Mouse (Mus musculus) heart, embryonic 15.5 days (tissue): ENCODE results near the gene Tor1b. TPM values are rescaled to one million over a fixed set of nuclear protein-coding genes. Genes with fewer than 3 reads are reported as not detected.
"Not testable (repeated sequence)": the region's sequence is repeated elsewhere in the genome, so short reads cannot be mapped to it uniquely, and the experiment has no call there.

Experiments used
- ATAC-seq: fragments of 200-750 bp; cut with Nextera tagmentation; replicated peaks from 2 replicates; pipeline ENCODE4 v1.8.0; 2017; ENCODE audit warnings: low read depth, moderate TSS enrichment; ENCODE audit not compliant: insufficient number of reproducible peaks, insufficient read depth, low FRiP score
- H3K27ac ChIP-seq: fragments of 300-500 bp; sonication (generic); 2 replicates; pipeline ENCODE4 v1.5.1; 2015; ENCODE audit warnings: mild to moderate bottlenecking, inconsistent platforms
- H3K27me3 ChIP-seq: fragments of 300-500 bp; sonication (generic); 2 replicates; pipeline ENCODE4 v1.6.1; 2015; ENCODE audit warnings: inconsistent platforms
- H3K36me3 ChIP-seq: fragments of 300-500 bp; sonication (generic); 2 replicates; pipeline ENCODE4 v1.6.1; 2015; ENCODE audit warnings: mild to moderate bottlenecking, inconsistent platforms
- H3K4me1 ChIP-seq: fragments of 300-500 bp; sonication (generic); replicated peaks from 2 replicates; pipeline ENCODE4 v1.6.1; 2015; ENCODE audit warnings: inconsistent platforms
- H3K4me2 ChIP-seq: fragments of 300-500 bp; sonication (generic); 2 replicates; pipeline ENCODE4 v1.6.1; 2015; ENCODE audit warnings: inconsistent platforms, mild to moderate bottlenecking, moderate library complexity
- H3K4me3 ChIP-seq: fragments of 300-500 bp; sonication (generic); 2 replicates; pipeline ENCODE4 v1.5.1; 2015; ENCODE audit warnings: mild to moderate bottlenecking, inconsistent platforms
- H3K9ac ChIP-seq: fragments of 300-500 bp; sonication (generic); 2 replicates; pipeline ENCODE4 v1.6.1; 2015; ENCODE audit warnings: mild to moderate bottlenecking, inconsistent platforms
- H3K9me3 ChIP-seq: fragments of 300-500 bp; sonication (generic); replicated peaks from 2 replicates; pipeline ENCODE4 v1.6.1; 2016; ENCODE audit warnings: inconsistent platforms
- WGBS: fragments of 180-500 bp; shearing (Covaris S2); methylation state at CpG from one replicate; pipeline ENCODE4 v1.1.7; 2015; ENCODE audit warnings: mixed read lengths; 5-methylcytosine and 5-hydroxymethylcytosine counted together
- polyA plus RNA-seq: library from polyadenylated mRNA; unstranded; fragments of >200 nt; fragmentation: Nextera tagmentation; extraction: Ambion mirVana; gene quantifications from 2 replicates; pipeline ENCODE4 v1.2.1, GENCODE M21; 2015

Gene Tor1b
- 20.4 and 25.0 TPM in 2 replicates for polyA plus RNA-seq

DNA sequence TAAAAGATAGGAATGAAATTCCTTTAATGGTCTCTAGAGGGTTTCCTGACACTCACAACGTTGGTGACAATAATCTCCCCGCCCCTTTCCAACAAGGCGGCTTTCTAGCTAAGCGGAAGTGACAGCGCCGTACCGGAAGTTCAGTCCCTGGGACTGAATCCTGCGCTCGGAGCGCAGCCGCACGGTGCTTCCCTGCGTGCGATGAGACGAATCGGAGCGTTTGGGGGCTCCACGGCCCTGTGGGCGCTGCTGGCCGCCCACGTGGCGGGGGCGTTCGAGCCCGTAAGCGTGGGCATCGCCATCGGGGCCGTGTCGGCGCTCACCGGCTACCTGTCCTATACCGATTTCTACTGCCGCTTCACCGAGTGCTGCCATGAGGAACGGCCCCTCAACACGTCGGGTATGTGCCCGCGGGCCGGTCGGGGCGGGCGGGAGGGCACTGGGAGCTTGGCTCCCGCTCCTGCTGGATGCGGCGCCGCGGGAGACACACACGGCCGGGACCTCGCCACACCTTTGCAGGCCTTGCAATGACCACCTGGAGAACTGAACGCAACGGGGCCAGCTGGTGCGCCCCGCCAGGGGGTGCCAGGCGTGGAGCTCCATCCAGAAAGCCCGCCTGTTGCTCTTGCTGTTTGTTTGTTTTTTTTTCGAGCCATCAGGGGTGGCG is at the start of gene Tor1b:
Gene Tor1b, plus strand, starts transcription at position 136 of the 667 bp plus-strand sequence.
- H3K4me1 ChIP-seq: peaks cover 25% of the 10 kb centered on the region
- no peaks in the 10 kb centered on the region for H3K27me3 ChIP-seq
- peak within 1 kb of the TSS; percentile 95 for H3K4me3 ChIP-seq
- peaks cover 18% of the 10 kb centered on the region for H3K36me3 ChIP-seq
- H3K9ac ChIP-seq: peak within 1 kb of the TSS; percentile 95
- H3K4me2 ChIP-seq: peak within 1 kb of the TSS; percentile 93
- peak within 1 kb of the TSS; percentile 86 for H3K27ac ChIP-seq
- H3K9me3 ChIP-seq: no peaks in the 10 kb centered on the region
- WGBS: under 1% methylated on average over 60 of the region's 60 CpGs
- peak; percentile 89 for ATAC-seq

DNA sequence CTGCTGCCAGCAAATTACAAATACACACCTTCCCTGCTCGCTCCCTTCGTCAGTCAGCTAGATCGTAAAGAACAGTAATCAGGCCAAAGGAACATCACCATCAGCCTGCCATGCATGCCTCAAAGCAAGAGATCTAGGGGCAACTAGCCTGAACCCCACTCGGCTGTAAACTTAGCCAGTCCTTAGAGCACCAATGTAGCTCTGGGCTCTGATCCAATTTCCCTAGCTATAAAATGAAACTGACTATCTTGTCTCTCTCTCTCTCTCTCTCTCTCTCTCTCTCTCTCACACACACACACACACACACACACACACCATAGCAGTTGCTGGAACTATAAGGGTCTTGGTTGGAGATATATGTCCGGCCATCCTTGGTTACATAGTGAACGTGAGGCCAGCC is 48.5 kb upstream of the Tor1b start:
- Histone ChIP-seq H3K9me3 (no peaks in the 10 kb centered on the region), H3K4me3 (no peak overlapping the region), H3K36me3 (no peaks in the 10 kb centered on the region), H3K4me2 (no peak overlapping the region), H3K9ac (no peak overlapping the region), H3K27ac (no peak overlapping the region), H3K4me1 (peaks cover 34% of the 10 kb centered on the region), H3K27me3 (peaks cover 17% of the 10 kb centered on the region)
- no peak for ATAC-seq
- 68% methylated on average over 6 of the region's 6 CpGs for WGBS

DNA sequence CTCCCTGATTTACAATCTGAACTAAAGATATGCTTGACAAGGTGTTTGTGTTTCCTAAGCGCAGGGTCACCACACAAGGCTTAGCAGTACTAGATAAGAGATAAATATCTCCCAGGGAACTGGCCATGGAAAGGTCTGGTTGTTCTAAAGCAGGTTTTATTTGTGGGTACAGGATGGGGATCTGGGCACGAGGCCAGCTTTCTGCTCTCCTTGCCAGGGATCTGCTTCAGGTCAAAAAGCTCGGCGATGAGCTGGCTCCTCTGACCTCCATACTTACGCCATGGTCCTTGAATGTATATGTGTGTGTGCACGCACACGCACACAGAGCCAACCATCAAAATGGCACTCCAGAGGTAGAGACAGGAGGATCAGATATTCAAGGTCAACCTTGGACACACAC is 47.8 kb upstream of the Tor1b start:
- H3K27ac ChIP-seq: no peak overlapping the region
- H3K4me1 ChIP-seq: peaks cover 34% of the 10 kb centered on the region
- no peaks in the 10 kb centered on the region for H3K9me3 ChIP-seq
- no peak overlapping the region for H3K4me3 ChIP-seq
- no peak for ATAC-seq
- no peak overlapping the region for H3K4me2 ChIP-seq
- 37% methylated on average over 7 of the region's 7 CpGs for WGBS
- H3K27me3 ChIP-seq: peaks cover 17% of the 10 kb centered on the region
- H3K9ac ChIP-seq: no peak overlapping the region
- no peaks in the 10 kb centered on the region for H3K36me3 ChIP-seq

DNA sequence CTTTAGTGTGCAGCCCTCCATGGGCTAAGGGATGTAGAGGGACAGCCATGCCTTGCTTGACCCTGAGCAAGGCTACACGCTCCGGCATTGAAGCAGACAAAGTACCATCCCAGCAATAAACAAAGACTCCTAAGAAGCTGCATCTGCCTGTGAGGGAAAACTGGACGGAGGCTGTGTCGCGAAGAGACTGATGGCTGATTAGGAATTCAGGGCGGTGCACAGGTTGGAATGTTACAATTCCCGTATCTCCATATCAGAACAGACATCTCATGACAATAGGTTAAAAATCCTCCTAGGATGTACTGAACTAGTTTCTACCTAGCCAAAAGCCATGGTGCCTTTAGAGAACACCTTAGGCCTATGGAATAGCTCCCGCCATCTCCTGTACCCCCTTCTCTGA is 46.9 kb upstream of the Tor1b start:
- no peaks in the 10 kb centered on the region for H3K9me3 ChIP-seq
- no peak overlapping the region for H3K9ac ChIP-seq
- no peak overlapping the region for H3K4me3 ChIP-seq
- H3K27ac ChIP-seq: no peak overlapping the region
- H3K36me3 ChIP-seq: no peaks in the 10 kb centered on the region
- H3K4me1 ChIP-seq: peaks cover 34% of the 10 kb centered on the region
- no peak for ATAC-seq
- H3K4me2 ChIP-seq: no peak overlapping the region
- peaks cover 17% of the 10 kb centered on the region for H3K27me3 ChIP-seq
- WGBS: 89% methylated on average over 8 of the region's 8 CpGs

DNA sequence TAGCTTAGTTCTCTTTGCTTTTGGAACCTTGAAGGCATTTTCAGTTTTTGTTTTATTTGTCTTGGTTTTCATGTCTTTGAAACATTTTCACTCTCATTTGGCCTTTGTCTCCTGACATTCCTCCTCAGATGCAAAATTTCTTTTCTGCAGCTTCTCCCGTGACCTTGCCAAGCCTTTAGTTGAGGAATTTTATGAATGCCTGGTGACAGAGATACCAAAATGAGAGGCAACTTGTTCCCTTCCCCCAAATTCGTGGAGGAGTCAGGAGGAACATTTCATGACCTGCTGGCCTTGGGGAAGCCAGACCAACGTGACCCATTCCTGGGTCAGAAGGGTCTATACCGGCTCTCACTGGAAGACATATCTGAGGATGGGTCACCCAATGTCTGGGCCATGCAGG is 46.1 kb upstream of the Tor1b start:
- ATAC-seq: no peak
- WGBS: 54% methylated on average over 4 of the region's 4 CpGs
- Histone ChIP-seq H3K27ac (no peak overlapping the region), H3K36me3 (no peaks in the 10 kb centered on the region), H3K9ac (no peak overlapping the region), H3K4me2 (no peak overlapping the region), H3K4me1 (peaks cover 33% of the 10 kb centered on the region), H3K4me3 (no peak overlapping the region), H3K9me3 (no peaks in the 10 kb centered on the region), H3K27me3 (peaks cover 16% of the 10 kb centered on the region)

DNA sequence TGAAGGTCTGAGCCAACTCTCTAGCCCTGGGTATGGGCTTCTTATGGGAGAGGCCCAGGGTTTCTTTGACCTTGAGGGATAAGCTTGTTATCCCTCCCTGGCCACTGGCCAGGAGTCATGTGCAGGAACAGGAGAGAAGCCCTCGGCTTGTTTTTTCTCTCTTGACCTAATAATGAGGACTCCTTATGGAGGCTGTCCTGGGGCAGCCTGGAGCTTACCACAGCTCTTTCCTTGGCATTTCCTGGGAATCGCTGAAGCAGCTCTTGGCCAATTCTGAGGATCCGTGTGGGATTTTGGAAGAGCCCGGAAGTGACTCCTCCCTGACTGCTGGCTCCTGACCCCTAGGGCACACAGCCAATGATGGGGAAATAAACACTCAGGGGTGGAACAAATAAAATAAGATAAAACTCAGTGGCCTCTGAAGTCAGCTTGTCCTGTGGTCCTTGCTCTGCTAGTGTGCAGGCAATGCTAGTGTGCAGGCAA is 40.4 kb upstream of the Tor1b start:
- 20% methylated on average over 4 of the region's 4 CpGs for WGBS
- H3K9ac ChIP-seq: no peak overlapping the region
- ATAC-seq: peak; percentile 35; the same call in 1 of the 2 replicates
- H3K9me3 ChIP-seq: no peaks in the 10 kb centered on the region
- 0 out of 2 replicates have a peak overlapping the region, but pooled peaks have one; percentile 5 for H3K4me2 ChIP-seq
- peaks cover 15% of the 10 kb centered on the region for H3K4me1 ChIP-seq
- H3K36me3 ChIP-seq: no peaks in the 10 kb centered on the region
- H3K4me3 ChIP-seq: no peak overlapping the region
- H3K27ac ChIP-seq: peak overlapping the region; percentile 74
- H3K27me3 ChIP-seq: no peaks in the 10 kb centered on the region

DNA sequence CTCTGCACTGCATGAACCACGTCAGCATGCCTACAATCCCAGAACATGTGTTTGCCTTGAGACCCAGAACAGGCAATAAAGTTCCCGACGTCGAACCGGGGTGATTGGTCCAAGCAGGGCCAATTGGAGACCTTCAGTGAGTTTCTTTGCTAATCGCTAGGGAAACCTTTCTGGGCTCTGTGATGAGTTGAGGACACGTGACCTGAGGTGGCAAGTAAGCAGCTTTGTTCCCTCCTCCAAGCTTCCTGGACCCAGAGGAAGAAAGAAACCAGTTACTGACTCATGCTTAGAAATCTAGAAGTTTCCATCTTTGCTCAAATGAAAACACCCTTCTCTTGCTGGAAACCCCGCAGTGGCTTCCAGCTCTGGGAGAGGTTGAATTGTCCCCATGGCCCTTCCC is 39.7 kb upstream of the Tor1b start:
- WGBS: 88% methylated on average over 8 of the region's 8 CpGs
- no peak overlapping the region for H3K27ac ChIP-seq
- peaks cover 15% of the 10 kb centered on the region for H3K4me1 ChIP-seq
- H3K9ac ChIP-seq: no peak overlapping the region
- ATAC-seq: no peak
- no peak overlapping the region for H3K4me2 ChIP-seq
- no peaks in the 10 kb centered on the region for H3K9me3 ChIP-seq
- H3K4me3 ChIP-seq: no peak overlapping the region
- H3K27me3 ChIP-seq: no peaks in the 10 kb centered on the region
- no peaks in the 10 kb centered on the region for H3K36me3 ChIP-seq

DNA sequence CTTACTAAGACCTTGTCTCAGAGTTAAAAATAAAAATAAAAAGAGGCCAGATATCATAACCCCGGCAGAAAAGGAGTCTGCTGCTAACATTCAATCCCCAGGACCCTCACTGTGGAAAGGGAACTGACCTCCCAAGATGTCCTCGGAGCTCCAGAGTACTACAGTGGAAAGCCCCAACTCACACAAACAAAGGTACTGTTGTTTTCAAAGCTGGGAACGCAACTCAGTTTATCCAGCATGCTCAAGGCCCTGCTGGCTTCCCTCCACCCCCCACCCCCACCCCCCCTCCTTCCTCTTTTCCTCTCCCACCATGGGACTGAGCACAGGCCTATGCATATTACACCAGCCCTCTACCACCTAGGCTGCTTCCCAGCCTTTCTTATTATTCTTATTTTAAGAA is 37.9 kb upstream of the Tor1b start:
- Histone ChIP-seq H3K27ac (no peak overlapping the region), H3K9me3 (no peaks in the 10 kb centered on the region), H3K4me1 (peaks cover 30% of the 10 kb centered on the region), H3K9ac (no peak overlapping the region), H3K4me2 (no peak overlapping the region), H3K36me3 (no peaks in the 10 kb centered on the region), H3K27me3 (no peaks in the 10 kb centered on the region), H3K4me3 (no peak overlapping the region)
- no peak for ATAC-seq
- WGBS: 57% methylated on average over 3 of the region's 3 CpGs

DNA sequence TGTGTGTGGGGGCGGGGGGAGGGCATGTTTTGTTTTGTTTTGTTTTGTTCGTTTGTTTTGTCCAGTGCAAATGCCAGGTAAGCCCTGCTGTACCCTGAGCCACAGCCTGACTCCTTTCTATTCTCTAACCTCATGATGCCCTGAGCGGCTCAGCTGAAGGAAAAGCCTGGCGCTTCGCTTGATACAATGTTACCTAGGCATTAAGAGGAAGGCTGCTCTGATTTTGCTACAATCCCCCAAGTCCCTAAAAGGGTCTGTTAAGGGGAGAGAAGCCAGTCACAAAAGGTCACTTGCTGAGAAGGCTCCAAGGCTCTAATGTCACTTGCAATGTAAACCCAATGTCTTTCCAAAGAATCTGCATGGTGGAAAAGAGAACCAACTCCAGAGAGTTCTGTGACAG is 37.4 kb upstream of the Tor1b start:
- H3K4me2 ChIP-seq: no peak overlapping the region
- no peak overlapping the region for H3K4me3 ChIP-seq
- H3K9ac ChIP-seq: no peak overlapping the region
- ATAC-seq: no peak
- peaks cover 33% of the 10 kb centered on the region for H3K4me1 ChIP-seq
- H3K27me3 ChIP-seq: no peaks in the 10 kb centered on the region
- 82% methylated on average over 5 of the region's 5 CpGs for WGBS
- H3K36me3 ChIP-seq: no peaks in the 10 kb centered on the region
- no peak overlapping the region for H3K27ac ChIP-seq
- H3K9me3 ChIP-seq: no peaks in the 10 kb centered on the region

DNA sequence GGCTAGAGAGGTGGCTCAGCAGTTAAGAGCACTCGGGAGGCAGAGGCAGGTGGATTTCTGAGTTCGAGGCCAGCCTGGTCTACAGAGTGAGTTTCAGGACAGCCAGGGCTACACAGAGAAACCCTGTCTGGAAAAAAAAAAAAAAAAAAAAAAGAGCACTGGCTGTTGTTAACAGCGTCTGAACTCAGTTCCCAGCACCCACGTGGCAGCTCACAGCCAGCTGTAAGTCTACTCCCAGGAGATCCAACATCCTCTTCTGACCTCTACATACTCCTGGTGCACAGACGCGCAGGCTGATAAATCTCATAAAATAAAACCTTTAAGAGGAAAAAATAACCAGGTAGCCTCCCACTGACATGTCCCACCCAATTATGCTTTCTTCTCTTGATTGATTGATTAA is 36.8 kb upstream of the Tor1b start:
- 78% methylated on average over 6 of the region's 6 CpGs for WGBS
- not testable (repeated sequence) for H3K27me3 ChIP-seq

DNA sequence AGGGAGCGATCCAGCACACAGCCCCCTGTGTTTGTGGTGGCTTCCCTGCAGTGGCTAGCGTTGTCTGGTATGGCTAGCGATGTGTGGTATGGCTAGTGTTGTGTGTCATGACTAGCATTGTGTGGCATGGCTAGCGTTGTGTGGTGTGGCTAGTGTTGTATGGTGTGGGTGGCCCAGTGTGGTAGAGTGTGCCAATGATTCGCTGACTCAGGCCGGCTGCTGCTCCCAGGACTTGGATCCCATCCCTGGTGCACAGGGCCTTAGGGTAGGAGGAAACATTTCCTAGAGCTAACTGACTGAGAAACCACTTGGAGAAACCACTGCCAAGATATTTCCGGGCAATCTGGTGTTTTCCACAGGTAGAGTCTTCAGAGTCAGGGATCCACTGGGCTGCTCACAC is 35.1 kb upstream of the Tor1b start:
- no peak overlapping the region for H3K27ac ChIP-seq
- H3K9me3 ChIP-seq: no peaks in the 10 kb centered on the region
- peaks cover 26% of the 10 kb centered on the region for H3K4me1 ChIP-seq
- H3K4me3 ChIP-seq: no peak overlapping the region
- H3K36me3 ChIP-seq: no peaks in the 10 kb centered on the region
- no peak overlapping the region for H3K9ac ChIP-seq
- ATAC-seq: no peak
- no peak overlapping the region for H3K4me2 ChIP-seq
- no peaks in the 10 kb centered on the region for H3K27me3 ChIP-seq
- 80% methylated on average over 7 of the region's 7 CpGs for WGBS

More for the DNA sequence above, 36.8 kb upstream of the Tor1b start:
- H3K4me2 ChIP-seq, H3K9ac ChIP-seq, ATAC-seq, H3K4me3 ChIP-seq, H3K36me3 ChIP-seq, H3K9me3 ChIP-seq, H3K27ac ChIP-seq: not testable (repeated sequence)
- peaks cover 33% of the 10 kb centered on the region for H3K4me1 ChIP-seq

DNA sequence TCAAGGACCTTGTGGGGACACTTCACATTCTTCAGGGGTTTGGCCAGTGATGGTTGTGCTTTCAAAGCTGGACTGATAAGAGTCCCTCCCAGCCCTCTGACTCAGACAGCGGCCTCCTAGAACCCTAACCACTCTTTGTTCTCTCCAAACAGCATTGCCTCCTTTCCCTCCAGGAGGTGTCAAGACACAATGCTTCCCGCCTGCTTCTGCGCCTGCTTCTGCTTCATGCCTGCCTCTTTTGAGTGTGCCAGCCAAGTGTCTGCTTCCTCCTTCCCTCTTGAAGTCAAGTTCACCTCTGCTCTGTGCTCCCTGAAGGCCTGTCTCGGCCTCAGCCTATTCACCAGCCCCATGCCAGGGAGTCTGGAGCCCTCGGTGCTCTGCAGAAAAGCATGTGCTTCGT is 34.6 kb upstream of the Tor1b start:
- 53% methylated on average over 6 of the region's 6 CpGs for WGBS
- Histone ChIP-seq H3K4me1 (peaks cover 21% of the 10 kb centered on the region), H3K36me3 (no peaks in the 10 kb centered on the region), H3K27ac (no peak overlapping the region), H3K9ac (no peak overlapping the region), H3K4me2 (no peak overlapping the region), H3K27me3 (no peaks in the 10 kb centered on the region), H3K9me3 (no peaks in the 10 kb centered on the region), H3K4me3 (no peak overlapping the region)
- ATAC-seq: no peak
